Comparison of ENCODE assay signal across 10 mouse cellular contexts in genomic region chr1:166282597-166283210, GRCm38 (mm10). TPM values are rescaled to one million over a fixed set of nuclear protein-coding genes. Genes with fewer than 3 reads are reported as not detected.
DNase-seq lines count a peak whose midpoint lies in the region; ATAC-seq lines count a peak whose summit lies in the region.
"Had no signal": no experiment of that assay in that cellular context is flagged by ENCODE, and none has a peak within 500 bp of the region (broad histone marks: within the 10 kb centered on the region; RNA-seq: fewer than 3 reads in every experiment).

No protein-coding gene starts in this region.

- ATAC-seq in heart, embryonic 11.5 days (replicated peaks; ENCODE audit: insufficient number of reproducible peaks, low FRiP score, low TSS enrichment) = peak; percentile 65; the same call in 1 of the 2 replicates
- peak; percentile 94 for ATAC-seq in hindbrain, embryonic 12.5 days (ENCODE audit: low FRiP score)

- H3K27ac ChIP-seq in heart, embryonic 11.5 days (ENCODE audit: low read depth, low read length) = no peak overlapping the region
- peak overlapping the region; percentile 68 for H3K27ac ChIP-seq in hindbrain, embryonic 12.5 days
- H3K27ac ChIP-seq in midbrain, embryonic 10.5 days (replicated peaks) = peak overlapping the region; percentile 91

- H3K4me2 ChIP-seq in heart, embryonic 11.5 days = peak overlapping the region; percentile 65
- peak overlapping the region; percentile 51 for H3K4me2 ChIP-seq in hindbrain, embryonic 12.5 days (replicated peaks)

- no peaks in the 10 kb centered on the region for H3K9me3 ChIP-seq in heart, embryonic 11.5 days (replicated peaks; ENCODE audit: control insufficient read depth, low read length)
- H3K9me3 ChIP-seq in hindbrain, embryonic 12.5 days (replicated peaks) = no peaks in the 10 kb centered on the region
- H3K9me3 ChIP-seq in midbrain, embryonic 10.5 days (replicated peaks) = no peaks in the 10 kb centered on the region

- peak overlapping the region; percentile 29 for H3K4me3 ChIP-seq in heart, embryonic 11.5 days (ENCODE audit: low read depth, low read length)
- peak overlapping the region; percentile 15 for H3K4me3 ChIP-seq in hindbrain, embryonic 12.5 days
- peak overlapping the region; percentile 25 for H3K4me3 ChIP-seq in midbrain, embryonic 10.5 days

- H3K36me3 ChIP-seq in heart, embryonic 11.5 days (ENCODE audit: control insufficient read depth, insufficient read depth, low read length) = no peaks in the 10 kb centered on the region
- H3K36me3 ChIP-seq in hindbrain, embryonic 12.5 days = no peaks in the 10 kb centered on the region
- peaks cover 30% of the 10 kb centered on the region for H3K36me3 ChIP-seq in midbrain, embryonic 10.5 days

- peaks cover 7% of the 10 kb centered on the region; the same call in 1 of the 2 replicates for H3K4me1 ChIP-seq in heart, embryonic 11.5 days (ENCODE audit: control insufficient read depth, insufficient read depth, low read length)
- H3K4me1 ChIP-seq in hindbrain, embryonic 12.5 days = peaks cover 75% of the 10 kb centered on the region
- peaks cover 99% of the 10 kb centered on the region for H3K4me1 ChIP-seq in midbrain, embryonic 10.5 days

- no peak for DNase-seq in heart, postnatal 36 days
- DNase-seq in embryo, embryonic 11.5 days (ENCODE audit: low read depth, low spot score) = peak; percentile 80
- peak; percentile 74 to 83 for DNase-seq in layer of hippocampus, postnatal 10 days (ENCODE audit: low spot score in 2 of 2)
- DNase-seq in midbrain, embryonic 10.5 days (ENCODE audit: low spot score) = peak; percentile 99
- DNase-seq in right cerebral cortex, postnatal 36 days (ENCODE audit: low spot score in 2 of 2) = peak; percentile 67 to 68
- DNase-seq in spleen, adult 12 weeks (ENCODE audit: low spot score) = no peak

- no peaks in the 10 kb centered on the region for H3K27me3 ChIP-seq in heart, embryonic 11.5 days (ENCODE audit: control insufficient read depth, insufficient read depth, low read length)
- no peaks in the 10 kb centered on the region for H3K27me3 ChIP-seq in hindbrain, embryonic 12.5 days
- no peaks in the 10 kb centered on the region for H3K27me3 ChIP-seq in midbrain, embryonic 10.5 days (ENCODE audit: low read depth, poor library complexity, severe bottlenecking)

- H3K9ac ChIP-seq in heart, embryonic 11.5 days (ENCODE audit: low read depth, low read length) = peak overlapping the region; percentile 11; the same call in 1 of the 2 replicates
- peak overlapping the region; percentile 3; the same call in 1 of the 2 replicates for H3K9ac ChIP-seq in hindbrain, embryonic 12.5 days

- intact Hi-C loops in heart, postnatal 36 days (cut with DNase I) = no loop called here

- 8% methylated on average over 22 of the region's 22 CpGs for WGBS in heart, embryonic 11.5 days (ENCODE audit: insufficient replicate concordance)
- WGBS in hindbrain, embryonic 12.5 days = 2% methylated on average over 22 of the region's 22 CpGs
- WGBS in midbrain, embryonic 10.5 days = under 1% methylated on average over 22 of the region's 22 CpGs

RNA-seq across cellular contexts. Expression of gene Ildr2, which starts 28.8 kb away (rescaled TPM):
- polyA plus RNA-seq in heart, embryonic 11.5 days (2014; fragmentation: Nextera tagmentation; extraction: Ambion mirVana) = 1.9 TPM in 2 replicates
- 1 to 10 TPM; 2.5 to 4.5 TPM for total RNA-seq in heart, postnatal 36 days (2021)
- polyA plus RNA-seq in hindbrain, embryonic 12.5 days (2016; fragmentation: Nextera tagmentation; extraction: Ambion mirVana) = 5.6 and 6.5 TPM in 2 replicates
- 10 to 100 TPM; 89.2 to 90.3 TPM for total RNA-seq in layer of hippocampus, postnatal 10 days (2021)
- polyA plus RNA-seq in midbrain, embryonic 10.5 days (2016; fragmentation: Nextera tagmentation; extraction: Ambion mirVana) = 14.9 and 15.1 TPM in 2 replicates
- total RNA-seq: MEL had no signal

RNA-seq across cellular contexts. Expression of gene Mael, which starts 44.2 kb away (rescaled TPM):
- 0.16 TPM in 1 of 2 replicates, not detected in the other for polyA plus RNA-seq in heart, embryonic 11.5 days (2014; fragmentation: Nextera tagmentation; extraction: Ambion mirVana)
- not detected for total RNA-seq in heart, postnatal 36 days (2021)
- 0.14 TPM in 1 of 2 replicates, not detected in the other for polyA plus RNA-seq in hindbrain, embryonic 12.5 days (2016; fragmentation: Nextera tagmentation; extraction: Ambion mirVana)
- total RNA-seq in layer of hippocampus, postnatal 10 days (2021) = under 1 TPM in 1 of 2 experiments, not detected in 1; 0.42 TPM
- polyA plus RNA-seq in midbrain, embryonic 10.5 days (2016; fragmentation: Nextera tagmentation; extraction: Ambion mirVana) = 0.10 TPM in 1 of 2 replicates, not detected in the other
- total RNA-seq: heart, postnatal 14 days; MEL had no signal

Comparison
In these comparisons a context has a peak if more than half of its experiments do, and no peak if none do; other contexts are left out.
1. DNase-seq: peak in embryo, embryonic 11.5 days (single experiment), layer of hippocampus, postnatal 10 days (2 of 2), midbrain, embryonic 10.5 days (single experiment) and right cerebral cortex, postnatal 36 days (2 of 2); none in heart, postnatal 36 days (0 of 2) and spleen, adult 12 weeks (single experiment).
2. Peak in every context shown above with its lines, with median percentiles within 50 percentile points of each other: H3K4me3 ChIP-seq.